ENCODE assay signal across 8 mouse cellular contexts in the genomic region with DNA sequence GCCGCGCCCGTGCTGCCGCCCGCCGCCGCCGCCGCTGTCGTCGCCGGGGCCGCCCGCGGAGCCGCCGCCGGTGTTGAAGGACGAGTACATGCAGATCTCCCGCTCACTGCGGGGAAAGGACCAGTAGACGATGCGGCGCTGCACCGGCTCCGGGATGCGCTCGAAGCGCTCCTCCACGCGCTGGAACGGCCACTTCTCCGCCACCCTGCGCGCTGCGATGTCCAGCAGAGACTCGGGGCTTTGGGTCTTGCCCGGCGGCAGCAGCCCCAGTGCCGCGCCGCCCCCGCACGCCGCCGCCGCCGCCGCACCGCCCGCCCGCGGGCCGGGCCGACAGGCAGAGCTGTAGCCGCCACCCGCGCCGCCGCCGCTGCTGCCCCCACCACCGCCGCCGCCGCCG.
DNase-seq lines count a peak whose midpoint lies in the region; ATAC-seq and TF ChIP-seq lines count a peak whose summit lies in the region.

No protein-coding gene starts in this region.

- H3K36me3 ChIP-seq in lung, postnatal 0 days (ENCODE audit: insufficient read depth, low read length) = no peaks in the 10 kb centered on the region
- H3K36me3 ChIP-seq in forebrain, embryonic 15.5 days = no peaks in the 10 kb centered on the region
- no peaks in the 10 kb centered on the region for H3K36me3 ChIP-seq in liver, embryonic 16.5 days (ENCODE audit: control insufficient read depth, insufficient read depth)

- H3K4me3 ChIP-seq in cerebellum, adult 2 months (replicated peaks; ENCODE audit: insufficient read depth, low read depth, low read length) = peak overlapping the region; percentile 66
- H3K4me3 ChIP-seq in lung, postnatal 0 days (ENCODE audit: low read depth, low read length) = peak overlapping the region; percentile 94
- peak overlapping the region; percentile 98 for H3K4me3 ChIP-seq in forebrain, embryonic 15.5 days
- peak overlapping the region; percentile 69 for H3K4me3 ChIP-seq in liver, embryonic 16.5 days (ENCODE audit: low read depth, low read length)

- no peak for ATAC-seq in lung, postnatal 0 days
- ATAC-seq in forebrain, embryonic 15.5 days (replicated peaks) = no peak
- ATAC-seq in liver, embryonic 16.5 days (ENCODE audit: low read depth) = no peak
- ATAC-seq in monocyte, adult 5-6 weeks (replicated peaks; ENCODE audit: insufficient number of reproducible peaks, low FRiP score, low TSS enrichment, poor library complexity, severe bottlenecking) = no peak

- WGBS in cerebellum, adult 2 months = 10% methylated on average over 60 of the region's 66 CpGs
- WGBS in lung, postnatal 0 days = 0% methylated on average over 27 of the region's 66 CpGs
- WGBS in forebrain, embryonic 15.5 days = under 1% methylated on average over 46 of the region's 66 CpGs
- under 1% methylated on average over 28 of the region's 66 CpGs for WGBS in liver, embryonic 16.5 days (ENCODE audit: insufficient replicate concordance)

- no peak for TF ChIP-seq EP300 in lung, postnatal 0 days (IDR thresholded peaks at IDR 0.05)

- no peaks in the 10 kb centered on the region for H3K9me3 ChIP-seq in lung, postnatal 0 days (ENCODE audit: low read length)
- H3K9me3 ChIP-seq in forebrain, embryonic 15.5 days = no peaks in the 10 kb centered on the region
- no peaks in the 10 kb centered on the region for H3K9me3 ChIP-seq in liver, embryonic 16.5 days (replicated peaks; ENCODE audit: control insufficient read depth, low read length)

- no peak for DNase-seq in cerebellum, adult 2 months
- DNase-seq in cerebellum, postnatal 4 days (ENCODE audit: low spot score in 2 of 2) = no peak
- peak; percentile 60 for DNase-seq in lung, postnatal 0 days (ENCODE audit: low spot score)
- no peak for DNase-seq in lung, postnatal 25 days (ENCODE audit: low spot score)
- DNase-seq in layer of hippocampus, adult 11-12 months (ENCODE audit: low spot score) = no peak

- no peak for TF ChIP-seq POLR2A in cerebellum, adult 2 months (IDR thresholded peaks at IDR 0.05; ENCODE audit: borderline replicate concordance, insufficient read depth, low read length)

- no peaks in the 10 kb centered on the region for H3K4me1 ChIP-seq in cerebellum, adult 2 months (ENCODE audit: control insufficient read depth, insufficient read depth, low read length)
- peaks cover 10% of the 10 kb centered on the region; the same call in 1 of the 2 replicates for H3K4me1 ChIP-seq in lung, postnatal 0 days (ENCODE audit: insufficient read depth, low read depth, low read length)
- H3K4me1 ChIP-seq in forebrain, embryonic 15.5 days = peaks cover 29% of the 10 kb centered on the region
- H3K4me1 ChIP-seq in liver, embryonic 16.5 days (ENCODE audit: control insufficient read depth, low read depth, low read length) = no peaks in the 10 kb centered on the region; the same call in 1 of the 2 replicates

- peak overlapping the region; percentile 87 for H3K9ac ChIP-seq in lung, postnatal 0 days (replicated peaks; ENCODE audit: low read depth)
- peak overlapping the region; percentile 87 for H3K9ac ChIP-seq in forebrain, embryonic 15.5 days (replicated peaks)
- H3K9ac ChIP-seq in liver, embryonic 16.5 days (ENCODE audit: low read depth, low read length) = peak overlapping the region; percentile 57

- H3K27ac ChIP-seq in cerebellum, adult 2 months (ENCODE audit: insufficient read depth, low read length) = 0 out of 2 replicates have a peak overlapping the region, but pooled peaks have one; percentile 6
- H3K27ac ChIP-seq in lung, postnatal 0 days (ENCODE audit: low read length) = peak overlapping the region; percentile 96
- peak overlapping the region; percentile 99 for H3K27ac ChIP-seq in forebrain, embryonic 15.5 days (replicated peaks)
- no peak overlapping the region for H3K27ac ChIP-seq in liver, embryonic 16.5 days (ENCODE audit: low read length)

- TF ChIP-seq CTCF in cerebellum, adult 2 months (IDR thresholded peaks at IDR 0.05; ENCODE audit: borderline replicate concordance, insufficient read depth, low read depth, low read length) = no peak
- TF ChIP-seq CTCF in lung, postnatal 0 days (IDR thresholded peaks at IDR 0.05) = no peak

- H3K27me3 ChIP-seq in cerebellum, adult 2 months (ENCODE audit: control insufficient read depth, insufficient read depth, low read length) = no peaks in the 10 kb centered on the region; the same call in 1 of the 2 replicates
- H3K27me3 ChIP-seq in lung, postnatal 0 days (replicated peaks; ENCODE audit: insufficient read depth, low read length) = no peaks in the 10 kb centered on the region
- no peaks in the 10 kb centered on the region for H3K27me3 ChIP-seq in forebrain, embryonic 15.5 days
- H3K27me3 ChIP-seq in liver, embryonic 16.5 days (ENCODE audit: control insufficient read depth, insufficient read depth, low read depth, low read length) = peaks cover 79% of the 10 kb centered on the region

- H3K4me2 ChIP-seq in lung, postnatal 0 days (replicated peaks; ENCODE audit: low read depth, low read length) = peak overlapping the region; percentile 90
- peak overlapping the region; percentile 61 for H3K4me2 ChIP-seq in forebrain, embryonic 15.5 days (replicated peaks)
- peak overlapping the region; percentile 87 for H3K4me2 ChIP-seq in liver, embryonic 16.5 days (ENCODE audit: low read depth, low read length)
